In genomic region chr1:99299139-99299538, GRCm38 (mm10) we compare ENCODE assay signal across 23 mouse cellular contexts.
"Had no signal": no experiment of that assay in that cellular context is flagged by ENCODE, and none has a peak within 500 bp of the region (broad histone marks: within the 10 kb centered on the region; RNA-seq: fewer than 3 reads in every experiment).

No protein-coding gene starts in this region.

- H3K27ac ChIP-seq: gastrocnemius, adult 2 months; heart, embryonic 10.5 days; hindbrain, embryonic 10.5 days; intestine, embryonic 15.5 days; layer of hippocampus, adult 2 months; left cerebral cortex, adult 2 months; limb, embryonic 10.5 days; limb, embryonic 12.5 days had no signal

- ATAC-seq: inflammation-experienced regulatory T-cells, adult 6 months; intestine, embryonic 15.5 days; intestine, postnatal 0 days had no signal

- H3K4me3 ChIP-seq: gastrocnemius, adult 2 months; heart, embryonic 10.5 days; heart, embryonic 12.5 days; hindbrain, embryonic 10.5 days; intestine, embryonic 15.5 days; layer of hippocampus, adult 2 months; left cerebral cortex, adult 2 months; limb, embryonic 10.5 days; limb, embryonic 12.5 days had no signal

- H3K9ac ChIP-seq: heart, embryonic 12.5 days; intestine, embryonic 15.5 days; limb, embryonic 12.5 days had no signal

- H3K9me3 ChIP-seq: heart, embryonic 10.5 days; heart, embryonic 12.5 days; hindbrain, embryonic 10.5 days; intestine, embryonic 15.5 days; limb, embryonic 10.5 days; limb, embryonic 12.5 days had no signal

- H3K27me3 ChIP-seq: heart, embryonic 12.5 days; intestine, embryonic 15.5 days; limb, embryonic 12.5 days had no signal

- H3K4me1 ChIP-seq: heart, embryonic 10.5 days; heart, embryonic 12.5 days; hindbrain, embryonic 10.5 days; intestine, embryonic 15.5 days; limb, embryonic 10.5 days; limb, embryonic 12.5 days had no signal

- H3K36me3 ChIP-seq: heart, embryonic 10.5 days; heart, embryonic 12.5 days; hindbrain, embryonic 10.5 days; intestine, embryonic 15.5 days; limb, embryonic 10.5 days; limb, embryonic 12.5 days had no signal

- H3K4me2 ChIP-seq: heart, embryonic 12.5 days; intestine, embryonic 15.5 days; limb, embryonic 12.5 days; liver, embryonic 11.5 days had no signal

- DNase-seq: gastrocnemius, adult 2 months; gastrocnemius, postnatal 10 days; gastrocnemius, postnatal 25 days; heart, adult 18-20 months; heart, postnatal 10 days; heart, postnatal 4 days; kidney, adult 18-20 months; kidney, adult 8-10 months; kidney, postnatal 10 days; kidney, postnatal 25 days; kidney, postnatal 4 days; liver had no signal
